Mouse (Mus musculus): ENCODE measurements around the gene Myo1g. TPM values are rescaled to one million over a fixed set of nuclear protein-coding genes. Genes with fewer than 3 reads are reported as not detected.
A peak's percentile ranks its signal among the peaks of the same experiment; 100 is the strongest.

Gene Myo1g
- polyA plus RNA-seq, 1 experiment from 2014 or later, result 54.3 TPM

- H3K79me2 ChIP-seq (ENCODE audit: inconsistent target), result no peaks in the 10 kb centered on the region
- H3K36me3 ChIP-seq (ENCODE audit: inconsistent target), result no peaks in the 10 kb centered on the region
- H3K4me3 ChIP-seq (ENCODE audit: inconsistent target), result no peak overlapping the region
- no peak overlapping the region for H3K27ac ChIP-seq
- WGBS (ENCODE audit: missing documents), result 93% methylated on average over 5 of the region's 5 CpGs
These were observed 32.6 kb downstream of the Myo1g start for GRCm38 (mm10) chr11:6488041-6488684.

GRCm38 (mm10) chr11:6487496-6487895 is 33.3 kb downstream of the Myo1g start:
- H3K4me3 ChIP-seq (ENCODE audit: inconsistent target), result no peak overlapping the region
- 83% methylated on average over 7 of the region's 7 CpGs for WGBS (ENCODE audit: missing documents)
- H3K27ac ChIP-seq, result no peak overlapping the region
- H3K79me2 ChIP-seq (ENCODE audit: inconsistent target), result no peaks in the 10 kb centered on the region
- no peaks in the 10 kb centered on the region for H3K36me3 ChIP-seq (ENCODE audit: inconsistent target)

GRCm38 (mm10) chr11:6486916-6487315 is 33.8 kb downstream of the Myo1g start:
- H3K36me3 ChIP-seq (ENCODE audit: inconsistent target), result no peaks in the 10 kb centered on the region
- no peak overlapping the region for H3K4me3 ChIP-seq (ENCODE audit: inconsistent target)
- H3K79me2 ChIP-seq (ENCODE audit: inconsistent target), result no peaks in the 10 kb centered on the region
- WGBS (ENCODE audit: missing documents), result 91% methylated on average over 6 of the region's 6 CpGs
- no peak overlapping the region for H3K27ac ChIP-seq

GRCm38 (mm10) chr11:6484244-6484959 is 36.4 kb downstream of the Myo1g start:
- 20% methylated on average over 3 of the region's 3 CpGs for WGBS (ENCODE audit: missing documents)
- no peak overlapping the region for H3K27ac ChIP-seq
- no peaks in the 10 kb centered on the region for H3K79me2 ChIP-seq (ENCODE audit: inconsistent target)
- H3K36me3 ChIP-seq (ENCODE audit: inconsistent target), result no peaks in the 10 kb centered on the region
- no peak overlapping the region for H3K4me3 ChIP-seq (ENCODE audit: inconsistent target)

- Histone ChIP-seq H3K4me3 (ENCODE audit: inconsistent target) (no peak overlapping the region), H3K36me3 (ENCODE audit: inconsistent target) (no peaks in the 10 kb centered on the region), H3K27ac (no peak overlapping the region), H3K79me2 (ENCODE audit: inconsistent target) (no peaks in the 10 kb centered on the region)
- 89% methylated on average over 2 of the region's 2 CpGs for WGBS (ENCODE audit: missing documents)
These were observed 37.7 kb downstream of the Myo1g start for GRCm38 (mm10) chr11:6483103-6483502.

GRCm38 (mm10) chr11:6481669-6482185 is 39.0 kb downstream of the Myo1g start:
- Histone ChIP-seq H3K36me3 (ENCODE audit: inconsistent target) (no peaks in the 10 kb centered on the region), H3K4me3 (ENCODE audit: inconsistent target) (no peak overlapping the region), H3K27ac (no peak overlapping the region), H3K79me2 (ENCODE audit: inconsistent target) (no peaks in the 10 kb centered on the region)
- 87% methylated on average over 6 of the region's 6 CpGs for WGBS (ENCODE audit: missing documents)

GRCm38 (mm10) chr11:6480681-6481405 is 39.9 kb downstream of the Myo1g start:
- no peak overlapping the region for H3K27ac ChIP-seq
- no peaks in the 10 kb centered on the region for H3K79me2 ChIP-seq (ENCODE audit: inconsistent target)
- WGBS (ENCODE audit: missing documents), result 91% methylated on average over 13 of the region's 13 CpGs
- H3K36me3 ChIP-seq (ENCODE audit: inconsistent target), result no peaks in the 10 kb centered on the region
- no peak overlapping the region for H3K4me3 ChIP-seq (ENCODE audit: inconsistent target)

- H3K4me3 ChIP-seq (ENCODE audit: inconsistent target), result no peak overlapping the region
- H3K36me3 ChIP-seq (ENCODE audit: inconsistent target), result no peaks in the 10 kb centered on the region
- H3K79me2 ChIP-seq (ENCODE audit: inconsistent target), result no peaks in the 10 kb centered on the region
- 93% methylated on average over 7 of the region's 7 CpGs for WGBS (ENCODE audit: missing documents)
- no peak overlapping the region for H3K27ac ChIP-seq
These were observed 40.6 kb downstream of the Myo1g start for GRCm38 (mm10) chr11:6480191-6480590.

- WGBS (ENCODE audit: missing documents), result 96% methylated on average over 2 of the region's 2 CpGs
- H3K27ac ChIP-seq, result no peak overlapping the region
- H3K36me3 ChIP-seq (ENCODE audit: inconsistent target), result no peaks in the 10 kb centered on the region
- no peak overlapping the region for H3K4me3 ChIP-seq (ENCODE audit: inconsistent target)
- peaks cover 8% of the 10 kb centered on the region for H3K79me2 ChIP-seq (ENCODE audit: inconsistent target)
These were observed 41.5 kb downstream of the Myo1g start for GRCm38 (mm10) chr11:6479231-6479630.

- H3K79me2 ChIP-seq (ENCODE audit: inconsistent target), result peaks cover 26% of the 10 kb centered on the region
- no peaks in the 10 kb centered on the region for H3K36me3 ChIP-seq (ENCODE audit: inconsistent target)
- no peak overlapping the region for H3K4me3 ChIP-seq (ENCODE audit: inconsistent target)
- no peak overlapping the region for H3K27ac ChIP-seq
- WGBS (ENCODE audit: missing documents), result 100% methylated on average over 1 of the region's 1 CpGs
These were observed 43.4 kb downstream of the Myo1g start for GRCm38 (mm10) chr11:6477350-6477749.

GRCm38 (mm10) chr11:6476876-6477275 is 43.9 kb downstream of the Myo1g start:
- Histone ChIP-seq H3K79me2 (ENCODE audit: inconsistent target) (peaks cover 31% of the 10 kb centered on the region), H3K4me3 (ENCODE audit: inconsistent target) (no peak overlapping the region), H3K36me3 (ENCODE audit: inconsistent target) (no peaks in the 10 kb centered on the region), H3K27ac (no peak overlapping the region)
- 88% methylated on average over 5 of the region's 6 CpGs for WGBS (ENCODE audit: missing documents)

GRCm38 (mm10) chr11:6475867-6476484 is 44.8 kb downstream of the Myo1g start, which contains the start of gene Purb:
TSS of gene Purb (minus strand) at chr11:6475917.
- H3K79me2 ChIP-seq (ENCODE audit: inconsistent target), result peaks cover 40% of the 10 kb centered on the region
- no peaks in the 10 kb centered on the region for H3K36me3 ChIP-seq (ENCODE audit: inconsistent target)
- H3K4me3 ChIP-seq (ENCODE audit: inconsistent target), result peak within 1 kb of the TSS; percentile 73
- WGBS (ENCODE audit: missing documents), result 0% methylated on average over 17 of the region's 76 CpGs
- H3K27ac ChIP-seq, result peak within 1 kb of the TSS; percentile 65

GRCm38 (mm10) chr11:6474874-6475731 is 45.7 kb downstream of the Myo1g start:
- no peaks in the 10 kb centered on the region for H3K36me3 ChIP-seq (ENCODE audit: inconsistent target)
- under 1% methylated on average over 95 of the region's 109 CpGs for WGBS (ENCODE audit: missing documents)

GRCm38 (mm10) chr11:6474381-6474780 is 46.4 kb downstream of the Myo1g start:
- Histone ChIP-seq H3K79me2 (ENCODE audit: inconsistent target) (peaks cover 56% of the 10 kb centered on the region), H3K36me3 (ENCODE audit: inconsistent target) (no peaks in the 10 kb centered on the region), H3K27ac (peak overlapping the region; percentile 54), H3K4me3 (ENCODE audit: inconsistent target) (peak overlapping the region; percentile 56)
- 30% methylated on average over 6 of the region's 6 CpGs for WGBS (ENCODE audit: missing documents)

More at GRCm38 (mm10) chr11:6474874-6475731, 45.7 kb downstream of the Myo1g start:
- Histone ChIP-seq H3K79me2 (ENCODE audit: inconsistent target) (peaks cover 49% of the 10 kb centered on the region), H3K27ac (peak overlapping the region; percentile 54), H3K4me3 (ENCODE audit: inconsistent target) (peak overlapping the region; percentile 56)
